Mouse (Mus musculus) spleen, adult 2 months (tissue): Measurements from ENCODE around the gene Polr2h.

Experiments
- CTCF ChIP-seq: fragments of 200-500 bp; IDR thresholded peaks from 2 replicates; pipeline ENCODE4 v1.5.1; 2011; ENCODE audit warnings: mild to moderate bottlenecking, inconsistent platforms; ENCODE audit not compliant: insufficient read depth, insufficient read length, insufficient replicate concordance; ENCODE audit errors: extremely low read depth
- POLR2A ChIP-seq: fragments of 200-500 bp; IDR thresholded peaks from 2 replicates; pipeline ENCODE4 v1.6.1; 2011; ENCODE audit warnings: low read depth, low read length, inconsistent platforms

- TF ChIP-seq CTCF (no peak), POLR2A (no peak)
Observed at GRCm38 (mm10) chr16:20692241-20692965, 25.1 kb upstream of the Polr2h start.
